Mouse (Mus musculus) limb, embryonic 11.5 days (tissue): ENCODE data around the gene Fyb. TPM values are rescaled to one million over a fixed set of nuclear protein-coding genes. Genes with fewer than 3 reads are reported as not detected.

ENCODE experiments used
- ATAC-seq: fragments of 200-750 bp; cut with Nextera tagmentation; 2 replicates; pipeline ENCODE4 v1.8.0; 2017; ENCODE audit warnings: low read depth; ENCODE audit not compliant: insufficient number of reproducible peaks, low FRiP score, low TSS enrichment
- DNase-seq: peaks from one replicate; pipeline ENCODE4 v3.0.0-alpha.2; 2015; ENCODE audit warnings: low spot score
- H3K27ac ChIP-seq: fragments of 300-500 bp; sonication (generic); replicated peaks from 2 replicates; pipeline ENCODE4 v1.5.1; 2014; ENCODE audit warnings: low read depth, mild to moderate bottlenecking, low read length
- H3K27me3 ChIP-seq: fragments of 300-500 bp; sonication (generic); 2 replicates; pipeline ENCODE4 v1.6.1; 2014; ENCODE audit warnings: mild to moderate bottlenecking, low read length, mixed read lengths; ENCODE audit not compliant: control insufficient read depth, insufficient read depth
- H3K36me3 ChIP-seq: fragments of 300-500 bp; sonication (generic); 2 replicates; pipeline ENCODE4 v1.6.1; 2014; ENCODE audit warnings: mild to moderate bottlenecking, low read length, moderate library complexity, mixed read lengths; ENCODE audit not compliant: control insufficient read depth, insufficient read depth
- H3K4me1 ChIP-seq: fragments of 300-500 bp; sonication (generic); 2 replicates; pipeline ENCODE4 v1.6.1; 2014; ENCODE audit warnings: low read length, mixed read lengths; ENCODE audit not compliant: control insufficient read depth, insufficient read depth
- H3K4me2 ChIP-seq: fragments of 300-500 bp; sonication (generic); 2 replicates; pipeline ENCODE4 v1.6.1; 2014; ENCODE audit warnings: low read depth, mild to moderate bottlenecking, moderate library complexity; ENCODE audit not compliant: severe bottlenecking
- H3K4me3 ChIP-seq: fragments of 300-500 bp; sonication (generic); 2 replicates; pipeline ENCODE4 v1.5.1; 2014; ENCODE audit warnings: low read depth, low read length
- H3K9ac ChIP-seq: fragments of 300-500 bp; sonication (generic); 2 replicates; pipeline ENCODE4 v1.6.1; 2014; ENCODE audit warnings: mild to moderate bottlenecking, low read length
- H3K9me3 ChIP-seq: fragments of 300-500 bp; sonication (generic); 2 replicates; pipeline ENCODE4 v1.6.1; 2016; ENCODE audit warnings: low read length; ENCODE audit not compliant: control insufficient read depth
- WGBS: fragments of 180-500 bp; shearing (Covaris S2); extraction: QIAGEN DNeasy Blood & Tissue Kit; methylation state at CpG from one replicate; pipeline ENCODE4 v1.1.7; 2014; 5-methylcytosine and 5-hydroxymethylcytosine counted together
- polyA plus RNA-seq: library from polyadenylated mRNA; unstranded; fragments of >200 nt; fragmentation: Nextera tagmentation; extraction: Ambion mirVana; gene quantifications from 2 replicates; pipeline ENCODE4 v1.2.1, GENCODE M21; 2014

Gene Fyb
- polyA plus RNA-seq, 1 experiment from 2014 or later, result 3.3 TPM

GRCm38 (mm10) chr15:6616382-6617149, 93.9 kb downstream of the Fyb start:
- Histone ChIP-seq H3K4me1 (no peaks in the 10 kb centered on the region), H3K27me3 (no peaks in the 10 kb centered on the region), H3K9ac (no peak overlapping the region), H3K27ac (no peak overlapping the region), H3K9me3 (no peaks in the 10 kb centered on the region), H3K4me3 (no peak overlapping the region), H3K36me3 (no peaks in the 10 kb centered on the region), H3K4me2 (no peak overlapping the region)
- 79% methylated on average over 5 of the region's 5 CpGs for WGBS
- no peak for DNase-seq
- ATAC-seq, result no peak

GRCm38 (mm10) chr15:6619558-6620316, 97.1 kb downstream of the Fyb start:
- no peaks in the 10 kb centered on the region for H3K27me3 ChIP-seq
- no peak for ATAC-seq
- H3K4me1 ChIP-seq, result no peaks in the 10 kb centered on the region
- no peak for DNase-seq
- H3K36me3 ChIP-seq, result no peaks in the 10 kb centered on the region
- no peaks in the 10 kb centered on the region for H3K9me3 ChIP-seq
- H3K9ac ChIP-seq, result no peak overlapping the region
- no peak overlapping the region for H3K4me2 ChIP-seq
- H3K4me3 ChIP-seq, result no peak overlapping the region
- WGBS, result 90% methylated on average over 12 of the region's 12 CpGs
- no peak overlapping the region for H3K27ac ChIP-seq

GRCm38 (mm10) chr15:6622512-6622911, 99.9 kb downstream of the Fyb start:
- Histone ChIP-seq H3K36me3 (no peaks in the 10 kb centered on the region), H3K4me1 (no peaks in the 10 kb centered on the region), H3K9ac (no peak overlapping the region), H3K4me3 (no peak overlapping the region), H3K27me3 (no peaks in the 10 kb centered on the region), H3K27ac (no peak overlapping the region), H3K4me2 (no peak overlapping the region), H3K9me3 (no peaks in the 10 kb centered on the region)
- DNase-seq (peak; percentile 89), ATAC-seq (no peak)
- WGBS, result 5% methylated on average over 5 of the region's 5 CpGs

- ATAC-seq (no peak), DNase-seq (no peak)
- Histone ChIP-seq H3K9ac (no peak overlapping the region), H3K9me3 (no peaks in the 10 kb centered on the region), H3K4me2 (no peak overlapping the region), H3K4me3 (no peak overlapping the region), H3K36me3 (no peaks in the 10 kb centered on the region), H3K27ac (no peak overlapping the region), H3K27me3 (no peaks in the 10 kb centered on the region), H3K4me1 (no peaks in the 10 kb centered on the region)
- 93% methylated on average over 8 of the region's 8 CpGs for WGBS
These were observed 101.0 kb downstream of the Fyb start for GRCm38 (mm10) chr15:6623529-6624228.

GRCm38 (mm10) chr15:6624365-6625182, 101.9 kb downstream of the Fyb start:
- Histone ChIP-seq H3K27ac (no peak overlapping the region), H3K9ac (no peak overlapping the region), H3K9me3 (no peaks in the 10 kb centered on the region), H3K36me3 (no peaks in the 10 kb centered on the region), H3K4me2 (peak overlapping the region; percentile 31), H3K4me1 (no peaks in the 10 kb centered on the region), H3K27me3 (no peaks in the 10 kb centered on the region), H3K4me3 (peak overlapping the region; percentile 4; the same call in 1 of the 2 replicates)
- WGBS, result 24% methylated on average over 18 of the region's 18 CpGs
- DNase-seq (peak; percentile 49), ATAC-seq (no peak)

- peak; percentile 65 for DNase-seq
- no peaks in the 10 kb centered on the region for H3K9me3 ChIP-seq
- no peak for ATAC-seq
- H3K9ac ChIP-seq, result no peak overlapping the region
- no peak overlapping the region for H3K4me2 ChIP-seq
- H3K4me3 ChIP-seq, result no peak overlapping the region
- 4% methylated on average over 6 of the region's 6 CpGs for WGBS
- no peaks in the 10 kb centered on the region for H3K27me3 ChIP-seq
- no peaks in the 10 kb centered on the region for H3K36me3 ChIP-seq
- no peaks in the 10 kb centered on the region for H3K4me1 ChIP-seq
- H3K27ac ChIP-seq, result no peak overlapping the region
These were observed 103.0 kb downstream of the Fyb start for GRCm38 (mm10) chr15:6625607-6626033.

GRCm38 (mm10) chr15:6626123-6626522, 103.5 kb downstream of the Fyb start:
- Histone ChIP-seq H3K4me3 (no peak overlapping the region), H3K9me3 (no peaks in the 10 kb centered on the region), H3K4me2 (no peak overlapping the region), H3K4me1 (no peaks in the 10 kb centered on the region), H3K27me3 (no peaks in the 10 kb centered on the region), H3K36me3 (no peaks in the 10 kb centered on the region), H3K9ac (no peak overlapping the region), H3K27ac (no peak overlapping the region)
- WGBS, result 75% methylated on average over 5 of the region's 5 CpGs
- ATAC-seq (no peak), DNase-seq (no peak)
